Mouse (Mus musculus) cerebellum, adult 2 months (tissue): ENCODE results near the gene Cfap57.

Experiments
- CTCF ChIP-seq: fragments of 200-500 bp; IDR thresholded peaks from 2 replicates; pipeline ENCODE4 v1.5.1; 2011; ENCODE audit warnings: low read depth, mild to moderate bottlenecking, control low read depth, low read length, moderate library complexity, borderline replicate concordance; ENCODE audit not compliant: insufficient read depth
- POLR2A ChIP-seq: fragments of 200-500 bp; IDR thresholded peaks from 2 replicates; pipeline ENCODE4 v1.6.1; 2011; ENCODE audit warnings: low read length, control low read depth, borderline replicate concordance; ENCODE audit not compliant: insufficient read depth

DNA sequence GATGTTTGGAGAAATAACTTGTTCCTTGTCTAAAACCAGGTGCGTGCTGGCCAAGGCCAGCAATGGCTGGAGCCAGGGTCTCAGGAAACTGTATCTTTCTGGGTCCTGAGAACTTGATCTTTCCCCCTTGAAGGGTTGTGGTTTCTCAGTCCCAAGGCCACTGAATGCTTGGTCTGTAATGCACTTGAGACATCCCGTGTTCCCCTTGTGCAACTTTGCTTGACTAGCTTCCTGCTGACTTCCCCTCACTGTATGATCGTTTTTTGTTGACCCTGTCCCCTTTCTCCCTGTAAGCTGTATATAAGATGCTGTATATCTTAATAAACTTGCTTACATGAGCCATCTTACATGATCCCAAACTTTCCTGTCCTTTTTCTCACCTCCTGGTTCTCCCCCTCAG lies 10.7 kb downstream of the Cfap57 start:
- no peak for TF ChIP-seq CTCF
- no peak for TF ChIP-seq POLR2A
